Mouse (Mus musculus): Measurements from ENCODE around the gene Gpc6.
A peak's percentile ranks its signal among the peaks of the same experiment; 100 is the strongest.

The Gpc6 gene

GRCm38 (mm10) chr14:117256192-117256591 is 331.1 kb downstream of the Gpc6 start:
- DNase-seq: no peak

GRCm38 (mm10) chr14:117265653-117266052 is 340.5 kb downstream of the Gpc6 start:
- DNase-seq: no peak

- DNase-seq: peak; percentile 6 to 16
Measured at GRCm38 (mm10) chr14:117267823-117268601, 342.9 kb downstream of the Gpc6 start.

- no peak for DNase-seq
Measured at GRCm38 (mm10) chr14:117283631-117284030, 358.5 kb downstream of the Gpc6 start.

- DNase-seq: no peak
Measured at GRCm38 (mm10) chr14:117293746-117294145, 368.6 kb downstream of the Gpc6 start.

- DNase-seq: no peak
Measured at GRCm38 (mm10) chr14:117296207-117296838, 371.2 kb downstream of the Gpc6 start.

GRCm38 (mm10) chr14:117301019-117301418 is 375.9 kb downstream of the Gpc6 start:
- DNase-seq: no peak

- DNase-seq: no peak
Measured at GRCm38 (mm10) chr14:117303901-117304722, 379.0 kb downstream of the Gpc6 start.

- DNase-seq: no peak
Measured at GRCm38 (mm10) chr14:117304723-117305010, 379.6 kb downstream of the Gpc6 start.

GRCm38 (mm10) chr14:117309997-117310520 is 384.9 kb downstream of the Gpc6 start:
- no peak for DNase-seq

GRCm38 (mm10) chr14:117324214-117324613 is 399.1 kb downstream of the Gpc6 start:
- DNase-seq: no peak

GRCm38 (mm10) chr14:117332256-117332655 is 407.1 kb downstream of the Gpc6 start:
- DNase-seq: no peak

- no peak for DNase-seq
Measured at GRCm38 (mm10) chr14:117337271-117337670, 412.2 kb downstream of the Gpc6 start.

GRCm38 (mm10) chr14:117340549-117340948 is 415.4 kb downstream of the Gpc6 start:
- DNase-seq: no peak

GRCm38 (mm10) chr14:117344505-117344904 is 419.4 kb downstream of the Gpc6 start:
- DNase-seq: no peak

GRCm38 (mm10) chr14:117346372-117346885 is 421.3 kb downstream of the Gpc6 start:
- DNase-seq: no peak

GRCm38 (mm10) chr14:117351296-117351695 is 426.2 kb downstream of the Gpc6 start:
- no peak for DNase-seq

GRCm38 (mm10) chr14:117361155-117361964 is 436.2 kb downstream of the Gpc6 start:
- no peak for DNase-seq

- no peak for DNase-seq
Measured at GRCm38 (mm10) chr14:117361965-117362309, 436.8 kb downstream of the Gpc6 start.

- DNase-seq: no peak
Measured at GRCm38 (mm10) chr14:117369331-117369866, 444.3 kb downstream of the Gpc6 start.

- DNase-seq: no peak
Measured at GRCm38 (mm10) chr14:117376822-117377376, 451.8 kb downstream of the Gpc6 start.

- DNase-seq: no peak
Measured at GRCm38 (mm10) chr14:117379979-117380378, 454.9 kb downstream of the Gpc6 start.

Data from cerebellum, postnatal 14 days (tissue).